Mouse (Mus musculus): Measurements from ENCODE around the gene Psmd9.
A peak's percentile ranks its signal among the peaks of the same experiment; 100 is the strongest.

Gene Psmd9

GRCm38 (mm10) chr5:123135471-123136360, 33.5 kb upstream of the Psmd9 start:
- Histone ChIP-seq H3K36me3 (ENCODE audit: insufficient read depth, low read length) (peaks cover 19% of the 10 kb centered on the region), H3K4me1 (replicated peaks; ENCODE audit: low read depth, low read length) (peaks cover 56% of the 10 kb centered on the region), H3K27me3 (ENCODE audit: insufficient read depth, low read length) (peaks cover 13% of the 10 kb centered on the region), H3K9me3 (ENCODE audit: low read length) (no peaks in the 10 kb centered on the region), H3K4me3 (replicated peaks; ENCODE audit: low read length) (peak overlapping the region; percentile 83)
- TF ChIP-seq NANOG (IDR thresholded peaks at IDR 0.05; ENCODE audit: borderline replicate concordance, low read length): no peak
- TF ChIP-seq CTCF (conservative IDR thresholded peaks at IDR 0.05; ENCODE audit: low read length): no peak
- TF ChIP-seq POU5F1 (IDR thresholded peaks at IDR 0.05; ENCODE audit: borderline replicate concordance, low read length): no peak

DNA sequence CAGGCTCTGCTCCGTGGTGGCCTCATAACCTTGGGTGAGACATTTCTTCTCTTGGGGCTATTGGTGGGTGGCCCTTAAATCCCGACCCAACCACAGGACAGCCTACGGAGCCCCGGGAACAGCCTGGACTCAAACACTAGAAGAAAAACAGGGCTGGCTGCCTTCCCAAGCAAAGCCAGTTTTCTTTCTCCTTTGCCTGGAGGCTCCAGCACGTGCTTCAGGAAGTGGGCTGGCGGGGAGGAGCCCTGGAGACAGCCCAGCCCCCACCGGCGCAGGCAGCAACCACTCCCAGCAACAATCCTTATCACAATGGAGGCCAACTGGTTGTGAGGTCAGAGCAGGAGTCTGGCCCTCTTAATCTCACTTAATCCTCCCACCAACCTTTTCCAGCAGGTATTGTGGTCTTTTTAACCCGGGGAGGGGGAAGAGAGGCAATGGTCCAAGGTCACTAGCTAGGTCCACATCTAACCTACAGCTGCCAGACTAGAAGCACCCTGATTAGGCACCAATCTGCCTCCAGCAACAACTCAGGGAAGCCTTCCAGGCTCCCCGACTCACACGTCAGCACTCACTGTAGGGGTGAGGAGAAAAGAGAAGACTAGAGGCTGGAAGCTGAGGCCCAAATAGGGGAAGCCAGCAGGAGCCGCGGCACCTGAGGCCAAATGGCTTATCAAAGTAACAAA, 32.7 kb upstream of the Psmd9 start:
- Histone ChIP-seq H3K27me3 (ENCODE audit: insufficient read depth, low read length) (peaks cover 5% of the 10 kb centered on the region), H3K4me1 (replicated peaks; ENCODE audit: low read depth, low read length) (peaks cover 55% of the 10 kb centered on the region), H3K36me3 (ENCODE audit: insufficient read depth, low read length) (peaks cover 19% of the 10 kb centered on the region), H3K9me3 (ENCODE audit: low read length) (no peaks in the 10 kb centered on the region), H3K4me3 (replicated peaks; ENCODE audit: low read length) (peak overlapping the region; percentile 83)
- no peak for TF ChIP-seq POU5F1 (IDR thresholded peaks at IDR 0.05; ENCODE audit: borderline replicate concordance, low read length)
- TF ChIP-seq NANOG (IDR thresholded peaks at IDR 0.05; ENCODE audit: borderline replicate concordance, low read length): 0 out of 2 replicates have a peak, but pooled peaks have one; percentile 2
- TF ChIP-seq CTCF (conservative IDR thresholded peaks at IDR 0.05; ENCODE audit: low read length): no peak

DNA sequence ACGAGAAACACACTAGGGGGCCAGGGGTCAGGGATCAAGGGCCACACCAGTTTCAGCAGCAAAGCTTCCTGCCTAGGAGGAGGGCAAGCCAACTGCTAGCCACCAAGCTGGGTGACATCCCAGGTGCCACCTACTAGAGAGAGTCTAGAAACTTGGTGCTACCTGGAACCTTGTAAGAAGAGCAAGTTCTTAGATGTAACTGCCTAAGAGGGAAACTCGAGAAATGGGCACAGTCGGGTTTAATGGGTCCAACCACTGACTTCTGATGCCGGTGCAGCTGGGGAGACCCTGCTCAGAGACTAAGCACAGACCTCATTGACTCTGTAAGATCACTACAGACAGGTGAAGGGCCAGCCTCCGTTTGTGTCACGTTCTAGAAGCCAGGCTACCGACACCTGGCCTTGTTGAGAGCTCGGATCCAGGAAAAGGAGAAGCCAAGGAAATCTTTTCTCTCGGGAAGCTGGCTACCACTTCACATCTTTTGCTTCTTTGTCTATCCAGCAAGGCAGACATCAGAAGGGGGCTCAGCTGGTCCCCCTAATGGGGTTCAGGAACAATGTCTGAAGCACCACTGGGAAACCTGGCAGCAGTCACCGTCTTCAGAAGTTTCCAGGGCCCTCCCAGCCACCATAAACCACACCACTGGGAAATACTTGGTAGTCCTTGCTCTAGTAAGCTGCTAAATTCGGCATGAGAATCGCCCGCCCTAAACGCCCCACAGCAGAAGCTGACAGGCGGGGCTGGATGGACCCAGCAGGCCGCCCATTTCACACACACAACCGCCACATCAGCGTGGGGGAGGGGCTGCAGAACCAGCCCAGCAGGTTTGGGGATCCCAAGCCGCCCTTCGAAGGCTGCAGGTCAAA, 31.9 kb upstream of the Psmd9 start:
- peaks cover 19% of the 10 kb centered on the region for H3K36me3 ChIP-seq (ENCODE audit: insufficient read depth, low read length)
- H3K9me3 ChIP-seq (ENCODE audit: low read length): no peaks in the 10 kb centered on the region
- peak overlapping the region; percentile 83 for H3K4me3 ChIP-seq (replicated peaks; ENCODE audit: low read length)
- TF ChIP-seq CTCF (conservative IDR thresholded peaks at IDR 0.05; ENCODE audit: low read length) (no peak), NANOG (IDR thresholded peaks at IDR 0.05; ENCODE audit: borderline replicate concordance, low read length) (no peak; the same call in 1 of the 2 replicates), POU5F1 (IDR thresholded peaks at IDR 0.05; ENCODE audit: borderline replicate concordance, low read length) (no peak)
- no peaks in the 10 kb centered on the region for H3K27me3 ChIP-seq (ENCODE audit: insufficient read depth, low read length)
- peaks cover 51% of the 10 kb centered on the region for H3K4me1 ChIP-seq (replicated peaks; ENCODE audit: low read depth, low read length)

GRCm38 (mm10) chr5:123137910-123138229, 31.3 kb upstream of the Psmd9 start:
- H3K4me1 ChIP-seq (replicated peaks; ENCODE audit: low read depth, low read length): peaks cover 49% of the 10 kb centered on the region
- no peaks in the 10 kb centered on the region for H3K27me3 ChIP-seq (ENCODE audit: insufficient read depth, low read length)
- TF ChIP-seq CTCF (conservative IDR thresholded peaks at IDR 0.05; ENCODE audit: low read length): no peak
- no peak for TF ChIP-seq POU5F1 (IDR thresholded peaks at IDR 0.05; ENCODE audit: borderline replicate concordance, low read length)
- TF ChIP-seq NANOG (IDR thresholded peaks at IDR 0.05; ENCODE audit: borderline replicate concordance, low read length): no peak
- H3K9me3 ChIP-seq (ENCODE audit: low read length): no peaks in the 10 kb centered on the region
- H3K4me3 ChIP-seq (replicated peaks; ENCODE audit: low read length): peak overlapping the region; percentile 83
- H3K36me3 ChIP-seq (ENCODE audit: insufficient read depth, low read length): peaks cover 19% of the 10 kb centered on the region

GRCm38 (mm10) chr5:123138230-123138911, 30.8 kb upstream of the Psmd9 start:
- Histone ChIP-seq H3K27me3 (ENCODE audit: insufficient read depth, low read length) (no peaks in the 10 kb centered on the region; the same call in 1 of the 2 replicates), H3K36me3 (ENCODE audit: insufficient read depth, low read length) (peaks cover 15% of the 10 kb centered on the region), H3K4me3 (replicated peaks; ENCODE audit: low read length) (peak overlapping the region; percentile 89), H3K4me1 (replicated peaks; ENCODE audit: low read depth, low read length) (peaks cover 48% of the 10 kb centered on the region), H3K9me3 (ENCODE audit: low read length) (no peaks in the 10 kb centered on the region)
- TF ChIP-seq NANOG (IDR thresholded peaks at IDR 0.05; ENCODE audit: borderline replicate concordance, low read length) (no peak), CTCF (conservative IDR thresholded peaks at IDR 0.05; ENCODE audit: low read length) (peak; percentile 8; the same call in 1 of the 2 replicates)

- Histone ChIP-seq H3K27me3 (ENCODE audit: insufficient read depth, low read length) (no peaks in the 10 kb centered on the region; the same call in 1 of the 2 replicates), H3K4me3 (replicated peaks; ENCODE audit: low read length) (peak overlapping the region; percentile 89), H3K4me1 (replicated peaks; ENCODE audit: low read depth, low read length) (peaks cover 49% of the 10 kb centered on the region), H3K36me3 (ENCODE audit: insufficient read depth, low read length) (peaks cover 12% of the 10 kb centered on the region), H3K9me3 (ENCODE audit: low read length) (no peaks in the 10 kb centered on the region)
- no peak for TF ChIP-seq POU5F1 (IDR thresholded peaks at IDR 0.05; ENCODE audit: borderline replicate concordance, low read length)
- no peak for TF ChIP-seq CTCF (conservative IDR thresholded peaks at IDR 0.05; ENCODE audit: low read length)
- TF ChIP-seq NANOG (IDR thresholded peaks at IDR 0.05; ENCODE audit: borderline replicate concordance, low read length): no peak
Measured at GRCm38 (mm10) chr5:123138953-123139721, 30.1 kb upstream of the Psmd9 start.

Data from E14TG2a.4 (cell line).